27 mouse cellular contexts compared by ENCODE assay signal in the genomic region with DNA sequence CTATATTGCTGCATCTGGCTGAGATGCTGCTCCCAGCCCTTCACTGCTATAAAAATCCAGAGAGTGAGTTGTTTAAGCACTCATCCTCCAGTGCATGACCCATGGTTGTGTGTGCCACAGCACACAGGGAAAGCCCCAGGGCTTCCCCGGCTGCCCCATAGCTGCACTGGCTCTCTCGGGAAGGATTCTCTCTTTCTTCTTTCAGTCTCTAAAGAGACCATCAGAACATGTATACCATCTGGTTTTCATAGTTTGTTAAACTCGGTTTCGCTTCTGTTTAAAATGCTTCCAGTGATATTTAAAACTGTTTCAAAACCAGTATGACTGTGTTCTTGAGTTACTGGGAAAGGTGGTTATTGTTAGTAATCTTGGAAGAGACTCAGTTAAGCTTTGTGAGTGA. TPM values are rescaled to one million over a fixed set of nuclear protein-coding genes. Genes with fewer than 3 reads are reported as not detected.
"Had no signal": no experiment of that assay in that cellular context is flagged by ENCODE, and none has a peak within 500 bp of the region (broad histone marks: within the 10 kb centered on the region; RNA-seq: fewer than 3 reads in every experiment).

No protein-coding gene starts in this region.

- H3K27ac ChIP-seq: embryonic facial prominence, embryonic 10.5 days; embryonic facial prominence, embryonic 12.5 days; embryonic facial prominence, embryonic 13.5 days; embryonic facial prominence, embryonic 15.5 days; forebrain, embryonic 10.5 days; forebrain, embryonic 12.5 days; forebrain, embryonic 13.5 days; forebrain, embryonic 15.5 days; gastrocnemius, adult 2 months; heart, adult 2 months had no signal

- H3K36me3 ChIP-seq: embryonic facial prominence, embryonic 10.5 days; embryonic facial prominence, embryonic 12.5 days; embryonic facial prominence, embryonic 13.5 days; embryonic facial prominence, embryonic 15.5 days; forebrain, embryonic 10.5 days; forebrain, embryonic 12.5 days; forebrain, embryonic 15.5 days had no signal

- ATAC-seq: forebrain, embryonic 13.5 days; forebrain, embryonic 14.5 days; forebrain, embryonic 15.5 days; forebrain, embryonic 16.5 days; forebrain, postnatal 0 days had no signal

- H3K4me3 ChIP-seq: embryonic facial prominence, embryonic 10.5 days; embryonic facial prominence, embryonic 12.5 days; embryonic facial prominence, embryonic 13.5 days; embryonic facial prominence, embryonic 15.5 days; erythroblast, embryonic 14.5 days; forebrain, embryonic 10.5 days; forebrain, embryonic 12.5 days; forebrain, embryonic 13.5 days; forebrain, embryonic 15.5 days; gastrocnemius, adult 2 months; heart, adult 2 months had no signal

- H3K27me3 ChIP-seq: embryonic facial prominence, embryonic 12.5 days; embryonic facial prominence, embryonic 13.5 days; embryonic facial prominence, embryonic 15.5 days; forebrain, embryonic 13.5 days; forebrain, embryonic 15.5 days had no signal

- DNase-seq: cerebellum, adult 9-10 months; cerebellum, adult 9-11 months; cerebellum, postnatal 10 days; cerebellum, postnatal 14 days; cerebellum, postnatal 25 days; cerebellum, postnatal 36 days; embryo, embryonic 11 days; forebrain, postnatal 0 days; gastrocnemius, adult 2 months; gastrocnemius, postnatal 10 days; gastrocnemius, postnatal 14 days; gastrocnemius, postnatal 25 days; gastrocnemius, postnatal 36 days; heart, adult 11 months; heart, adult 18-20 months; heart, adult 2 months had no signal

- H3K9ac ChIP-seq: embryonic facial prominence, embryonic 12.5 days; embryonic facial prominence, embryonic 13.5 days; embryonic facial prominence, embryonic 15.5 days; forebrain, embryonic 12.5 days; forebrain, embryonic 13.5 days; forebrain, embryonic 15.5 days; forebrain, postnatal 0 days had no signal

- H3K4me1 ChIP-seq: embryonic facial prominence, embryonic 10.5 days; embryonic facial prominence, embryonic 12.5 days; embryonic facial prominence, embryonic 13.5 days; embryonic facial prominence, embryonic 15.5 days; forebrain, embryonic 10.5 days; forebrain, embryonic 12.5 days; forebrain, embryonic 13.5 days; forebrain, embryonic 15.5 days had no signal

- H3K9me3 ChIP-seq: embryonic facial prominence, embryonic 10.5 days; embryonic facial prominence, embryonic 12.5 days; embryonic facial prominence, embryonic 13.5 days; embryonic facial prominence, embryonic 15.5 days; forebrain, embryonic 10.5 days; forebrain, embryonic 12.5 days; forebrain, embryonic 13.5 days; forebrain, embryonic 15.5 days had no signal

- H3K4me2 ChIP-seq: embryonic facial prominence, embryonic 12.5 days; embryonic facial prominence, embryonic 13.5 days; embryonic facial prominence, embryonic 15.5 days; forebrain, embryonic 12.5 days; forebrain, embryonic 13.5 days; forebrain, embryonic 15.5 days had no signal

RNA-seq across cellular contexts. Expression of a gene that starts 47.1 kb away (rescaled TPM):
- polyA plus RNA-seq: erythroblast, embryonic 14.5 days had no signal
